Mouse (Mus musculus): ENCODE measurements at regions not wholly inside any gene's neighbourhood (a gene's known extent, or its start where the extent isn't known, plus 50 kb on each side); places are given as distances from the start of the nearest gene placed in this dataset.

- in situ Hi-C loops (cut with MboI; ENCODE audit: unreplicated experiment in 2 of 2): no loop called here
Observed at GRCm38 (mm10) chrX:152918212-152918611, 88.1 kb upstream of the Usp51 start.

- in situ Hi-C loops (cut with MboI; ENCODE audit: unreplicated experiment in 2 of 2): loop anchor here (5.0 to 25.0 kb wide), 6 partner anchors 120 to 585 kb away; no protein-coding TSS in a partner anchor
Observed at GRCm38 (mm10) chrX:152926991-152927390, 79.3 kb upstream of the Usp51 start.

GRCm38 (mm10) chrX:152946201-152946600 lies 60.1 kb upstream of the Usp51 start:
- in situ Hi-C loops (cut with MboI; ENCODE audit: unreplicated experiment in 2 of 2): loop anchor here (25.0 kb wide), 2 partner anchors 216 to 566 kb away; no protein-coding TSS in a partner anchor
